Mouse (Mus musculus): ENCODE results near the gene Kcnj14. TPM values are rescaled to one million over a fixed set of nuclear protein-coding genes. Genes with fewer than 3 reads are reported as not detected.

The Kcnj14 gene
- polyA plus RNA-seq, 1 experiment from 2014 or later, result 1.2 TPM

Other genes starting within 250 kb of the Kcnj14 start
- gene Fgf21, start 209.3 kb downstream of the Kcnj14 start, polyA plus RNA-seq (2015; fragmentation: Nextera tagmentation; extraction: Ambion mirVana), result not detected in 2 replicates
- not detected in 2 replicates for gene Fut1, start 207.5 kb downstream of the Kcnj14 start, polyA plus RNA-seq (2015; fragmentation: Nextera tagmentation; extraction: Ambion mirVana)
- not detected in 2 replicates for gene Izumo1, start 203.0 kb downstream of the Kcnj14 start, polyA plus RNA-seq (2015; fragmentation: Nextera tagmentation; extraction: Ambion mirVana)
- 16.7 and 17.5 TPM in 2 replicates for gene Rasip1, start 197.3 kb downstream of the Kcnj14 start, polyA plus RNA-seq (2015; fragmentation: Nextera tagmentation; extraction: Ambion mirVana)
- gene Mamstr, start 184.8 kb downstream of the Kcnj14 start, polyA plus RNA-seq (2015; fragmentation: Nextera tagmentation; extraction: Ambion mirVana), result 2.9 and 5.2 TPM in 2 replicates
- 0.09 and 0.19 TPM in 2 replicates for gene Fut2, start 158.4 kb downstream of the Kcnj14 start, polyA plus RNA-seq (2015; fragmentation: Nextera tagmentation; extraction: Ambion mirVana)
- gene Ntn5, start 140.8 kb downstream of the Kcnj14 start, polyA plus RNA-seq (2015; fragmentation: Nextera tagmentation; extraction: Ambion mirVana), result 0.84 and 0.94 TPM in 2 replicates
- gene Sec1, start 130.4 kb downstream of the Kcnj14 start, polyA plus RNA-seq (2015; fragmentation: Nextera tagmentation; extraction: Ambion mirVana), result 0.43 and 0.45 TPM in 2 replicates
- gene Car11, start 124.9 kb downstream of the Kcnj14 start, polyA plus RNA-seq (2015; fragmentation: Nextera tagmentation; extraction: Ambion mirVana), result 63.8 and 68.2 TPM in 2 replicates
- gene Dbp, start 119.7 kb downstream of the Kcnj14 start, polyA plus RNA-seq (2015; fragmentation: Nextera tagmentation; extraction: Ambion mirVana), result 3.2 and 3.3 TPM in 2 replicates
- 508 and 537 TPM in 2 replicates for gene Rpl18, start 109.3 kb downstream of the Kcnj14 start, polyA plus RNA-seq (2015; fragmentation: Nextera tagmentation; extraction: Ambion mirVana)
- gene Sphk2, start 106.8 kb downstream of the Kcnj14 start, polyA plus RNA-seq (2015; fragmentation: Nextera tagmentation; extraction: Ambion mirVana), result 23.9 and 28.3 TPM in 2 replicates
- 0.37 and 0.44 TPM in 2 replicates for gene Fam83e, start 103.6 kb downstream of the Kcnj14 start, polyA plus RNA-seq (2015; fragmentation: Nextera tagmentation; extraction: Ambion mirVana)
- gene Spaca4, start 99.0 kb downstream of the Kcnj14 start, polyA plus RNA-seq (2015; fragmentation: Nextera tagmentation; extraction: Ambion mirVana), result not detected in 2 replicates
- 17.2 and 21.3 TPM in 2 replicates for gene Lmtk3, start 41.0 kb downstream of the Kcnj14 start, polyA plus RNA-seq (2015; fragmentation: Nextera tagmentation; extraction: Ambion mirVana)
- 5.1 and 6.6 TPM in 2 replicates for gene Sult2b1, start 40.1 kb downstream of the Kcnj14 start, polyA plus RNA-seq (2015; fragmentation: Nextera tagmentation; extraction: Ambion mirVana)
- 243 TPM in 2 replicates for gene Cyth2, start 10.2 kb downstream of the Kcnj14 start, polyA plus RNA-seq (2015; fragmentation: Nextera tagmentation; extraction: Ambion mirVana)
- 44.0 and 46.7 TPM in 2 replicates for gene Grwd1, start 6.2 kb upstream of the Kcnj14 start, polyA plus RNA-seq (2015; fragmentation: Nextera tagmentation; extraction: Ambion mirVana)
- gene Kdelr1, start 48.0 kb upstream of the Kcnj14 start, polyA plus RNA-seq (2015; fragmentation: Nextera tagmentation; extraction: Ambion mirVana), result 54.5 and 55.7 TPM in 2 replicates
- gene Grin2d, start 53.6 kb upstream of the Kcnj14 start, polyA plus RNA-seq (2015; fragmentation: Nextera tagmentation; extraction: Ambion mirVana), result 3.3 and 3.4 TPM in 2 replicates
- 0.22 TPM in 1 of 2 replicates, not detected in the other for gene Syngr4, start 71.9 kb upstream of the Kcnj14 start, polyA plus RNA-seq (2015; fragmentation: Nextera tagmentation; extraction: Ambion mirVana)
- 6.5 and 8.2 TPM in 2 replicates for gene Tmem143, start 72.2 kb upstream of the Kcnj14 start, polyA plus RNA-seq (2015; fragmentation: Nextera tagmentation; extraction: Ambion mirVana)
- 33.2 and 39.9 TPM in 2 replicates for gene Emp3, start 96.6 kb upstream of the Kcnj14 start, polyA plus RNA-seq (2015; fragmentation: Nextera tagmentation; extraction: Ambion mirVana)
- 6.6 and 8.7 TPM in 2 replicates for gene Ccdc114, start 99.3 kb upstream of the Kcnj14 start, polyA plus RNA-seq (2015; fragmentation: Nextera tagmentation; extraction: Ambion mirVana)
- gene Abcc6, start 205.5 kb upstream of the Kcnj14 start, polyA plus RNA-seq (2015; fragmentation: Nextera tagmentation; extraction: Ambion mirVana), result 0.53 and 1.0 TPM in 2 replicates
- gene Nomo1, start 208.9 kb upstream of the Kcnj14 start, polyA plus RNA-seq (2015; fragmentation: Nextera tagmentation; extraction: Ambion mirVana), result 47.3 TPM in 2 replicates

Data from hindbrain, embryonic 16.5 days (tissue).